Mouse (Mus musculus) forebrain, embryonic 11.5 days (tissue): Measurements from ENCODE around the gene Dgat2. TPM values are rescaled to one million over a fixed set of nuclear protein-coding genes. Genes with fewer than 3 reads are reported as not detected.
A peak's percentile ranks its signal among the peaks of the same experiment; 100 is the strongest.

Source experiments
- ATAC-seq: fragments of 200-750 bp; cut with Nextera tagmentation; replicated peaks from 2 replicates; pipeline ENCODE4 v1.8.0; 2017; ENCODE audit warnings: moderate TSS enrichment; ENCODE audit not compliant: low FRiP score
- DNase-seq: peaks from one replicate; pipeline ENCODE4 v3.0.0-alpha.2; 2017; ENCODE audit warnings: low spot score
- H3K27ac ChIP-seq: fragments of 300-500 bp; sonication (generic); 2 replicates; pipeline ENCODE4 v1.5.1; 2014; ENCODE audit warnings: low read depth, low read length
- H3K27me3 ChIP-seq: fragments of 300-500 bp; sonication (generic); 2 replicates; pipeline ENCODE4 v1.6.1; 2014; ENCODE audit warnings: mild to moderate bottlenecking, low read length, mixed read lengths; ENCODE audit not compliant: control insufficient read depth, insufficient read depth
- H3K36me3 ChIP-seq: fragments of 300-500 bp; sonication (generic); 2 replicates; pipeline ENCODE4 v1.6.1; 2014; ENCODE audit warnings: mild to moderate bottlenecking, low read length, moderate library complexity, mixed read lengths; ENCODE audit not compliant: control insufficient read depth, insufficient read depth
- H3K4me1 ChIP-seq: fragments of 300-500 bp; sonication (generic); replicated peaks from 2 replicates; pipeline ENCODE4 v1.6.1; 2014; ENCODE audit warnings: low read length, mixed read lengths; ENCODE audit not compliant: control insufficient read depth, insufficient read depth
- H3K4me2 ChIP-seq: fragments of 300-500 bp; sonication (generic); 2 replicates; pipeline ENCODE4 v1.6.1; 2014; ENCODE audit warnings: low read depth, mild to moderate bottlenecking, low read length, moderate library complexity, mixed read lengths; ENCODE audit not compliant: severe bottlenecking
- H3K4me3 ChIP-seq: fragments of 300-500 bp; sonication (generic); 2 replicates; pipeline ENCODE4 v1.5.1; 2014; ENCODE audit warnings: low read depth, low read length
- H3K9ac ChIP-seq: fragments of 300-500 bp; sonication (generic); 2 replicates; pipeline ENCODE4 v1.6.1; 2014; ENCODE audit warnings: low read length
- H3K9me3 ChIP-seq: fragments of 300-500 bp; sonication (generic); 2 replicates; pipeline ENCODE4 v1.6.1; 2016; ENCODE audit warnings: low read length, mixed read lengths; ENCODE audit not compliant: control insufficient read depth
- whole genome bisulfite sequencing: fragments of 180-500 bp; shearing (Covaris S2); extraction: QIAGEN DNeasy Blood & Tissue Kit; methylation state at CpG from one replicate; pipeline ENCODE4 v1.1.7; 2014; 5-methylcytosine and 5-hydroxymethylcytosine counted together
- polyA plus RNA-seq: library from polyadenylated mRNA; unstranded; fragments of >200 nt; fragmentation: Nextera tagmentation; extraction: Ambion mirVana; gene quantifications from 2 replicates; pipeline ENCODE4 v1.2.1, GENCODE M21; 2014

Gene Dgat2
- polyA plus RNA-seq, 1 experiment from 2014 or later = 9.2 TPM

DNA sequence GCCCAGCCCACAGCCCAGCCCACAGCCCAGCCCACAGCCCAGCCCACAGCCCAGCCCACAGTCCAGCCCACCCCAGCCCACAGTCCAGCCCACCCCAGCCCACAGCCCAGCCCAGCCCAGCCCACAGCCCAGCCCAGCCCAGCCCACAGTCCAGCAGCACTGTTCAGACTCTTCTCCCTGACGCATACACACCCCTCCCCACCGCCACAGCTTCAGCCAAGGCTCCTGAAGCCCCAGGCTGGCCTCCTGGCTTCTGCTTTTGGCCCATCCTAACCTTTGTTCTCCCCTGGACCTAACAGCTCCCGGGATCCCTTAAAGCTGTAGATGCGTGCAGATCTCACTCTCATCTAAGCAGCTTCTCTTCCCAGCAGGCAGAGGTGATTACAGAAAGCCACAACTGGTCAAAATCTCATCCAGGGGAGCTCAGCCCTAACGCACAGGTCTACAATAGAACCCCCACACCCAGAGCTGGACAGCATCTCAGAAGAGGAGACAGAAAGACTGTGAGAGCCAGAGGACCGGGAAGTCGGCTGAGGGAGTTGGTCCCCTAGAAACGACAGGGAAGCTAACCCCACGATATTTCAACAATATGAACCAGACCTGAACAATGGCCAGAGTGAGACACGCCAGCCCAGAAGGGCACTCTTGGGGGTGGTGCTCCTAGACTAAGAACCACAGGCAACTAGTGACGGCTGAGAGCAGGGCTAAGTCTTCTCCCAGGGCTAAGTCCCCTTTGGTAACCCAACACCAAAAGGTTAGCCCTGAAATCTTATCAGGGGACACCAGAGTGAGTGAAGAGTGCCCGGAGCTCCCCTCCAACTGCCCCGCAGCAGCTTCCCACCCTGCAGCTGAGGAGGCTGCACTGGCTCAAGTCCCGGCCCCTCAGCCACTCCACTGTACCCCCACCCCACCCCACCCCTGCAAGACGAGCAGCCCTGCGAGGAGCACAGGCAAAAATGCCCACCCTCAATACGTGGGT, 26.9 kb downstream of the Dgat2 start:
- DNase-seq = peak; percentile 88
- peak overlapping the region; percentile 34; the same call in 1 of the 2 replicates for H3K4me2 ChIP-seq
- peak; percentile 75 for ATAC-seq
- no peaks in the 10 kb centered on the region for H3K9me3 ChIP-seq
- H3K4me3 ChIP-seq = peak overlapping the region; percentile 1; the same call in 1 of the 2 replicates
- H3K9ac ChIP-seq = peak overlapping the region; percentile 32; the same call in 1 of the 2 replicates
- no peaks in the 10 kb centered on the region for H3K27me3 ChIP-seq
- no peaks in the 10 kb centered on the region for H3K36me3 ChIP-seq
- WGBS = 22% methylated on average over 17 of the region's 17 CpGs
- H3K4me1 ChIP-seq = peaks cover 7% of the 10 kb centered on the region; the same call in 1 of the 2 replicates
- H3K27ac ChIP-seq = peak overlapping the region; percentile 18; the same call in 1 of the 2 replicates

DNA sequence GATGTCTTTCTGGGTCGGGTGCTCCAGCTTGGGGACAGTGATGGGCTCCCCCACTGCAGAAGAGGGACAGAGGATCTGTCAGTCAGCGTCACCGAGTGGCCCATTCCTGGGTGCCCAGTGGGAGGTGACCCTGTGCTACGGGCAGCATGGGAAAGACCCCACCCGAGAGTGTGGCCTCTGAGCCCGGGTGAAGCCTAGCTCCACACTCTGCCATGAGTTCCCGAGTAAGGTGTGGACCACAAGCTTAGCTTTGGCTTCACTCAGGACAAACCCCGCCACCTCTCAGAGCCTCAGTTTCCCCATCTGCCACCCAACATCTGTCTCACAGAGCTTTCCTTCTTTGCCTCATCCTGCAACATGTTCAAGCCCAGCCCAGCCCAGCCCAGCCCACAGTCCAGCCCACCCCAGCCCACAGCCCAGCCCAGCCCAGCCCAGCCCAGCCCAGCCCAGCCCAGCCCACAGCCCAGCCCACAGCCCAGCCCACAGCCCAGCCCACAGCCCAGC, 27.8 kb downstream of the Dgat2 start:
- Histone ChIP-seq H3K4me2 (no peak overlapping the region), H3K4me3 (no peak overlapping the region), H3K9ac (no peak overlapping the region), H3K9me3 (no peaks in the 10 kb centered on the region), H3K4me1 (peaks cover 7% of the 10 kb centered on the region; the same call in 1 of the 2 replicates), H3K27me3 (no peaks in the 10 kb centered on the region), H3K27ac (no peak overlapping the region), H3K36me3 (no peaks in the 10 kb centered on the region)
- DNase-seq (peak; percentile 77), ATAC-seq (peak; percentile 74)
- WGBS = 61% methylated on average over 8 of the region's 8 CpGs

DNA sequence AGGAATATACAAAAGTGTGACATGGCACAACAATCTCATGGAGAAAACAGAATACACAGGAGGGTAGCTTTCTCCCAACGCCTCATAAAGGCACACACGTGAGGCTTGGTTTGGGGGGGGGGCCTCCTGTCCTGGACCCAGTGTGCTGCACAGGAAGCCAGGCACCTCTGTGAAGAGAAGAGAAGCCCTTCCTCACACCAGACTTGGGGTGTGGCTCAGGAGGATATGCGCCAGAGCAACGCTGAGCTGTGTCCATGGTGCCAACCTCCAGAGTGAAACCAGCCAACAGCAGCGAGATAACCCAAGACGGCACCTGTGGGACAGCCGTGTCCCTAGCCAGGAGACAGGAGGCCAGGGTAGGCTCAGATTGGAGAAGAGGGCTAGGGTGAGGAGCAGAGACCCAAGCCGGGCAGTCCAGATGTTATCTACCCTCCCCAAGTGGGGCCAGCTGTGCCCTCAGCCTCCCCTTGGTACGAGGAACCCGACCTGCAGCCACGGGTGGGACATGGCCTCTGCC, 28.8 kb downstream of the Dgat2 start:
- no peak overlapping the region for H3K4me3 ChIP-seq
- peaks cover 7% of the 10 kb centered on the region; the same call in 1 of the 2 replicates for H3K4me1 ChIP-seq
- H3K4me2 ChIP-seq = no peak overlapping the region
- no peaks in the 10 kb centered on the region for H3K9me3 ChIP-seq
- ATAC-seq (0 out of 2 replicates have a peak, but pooled peaks have one; percentile 3), DNase-seq (no peak)
- H3K9ac ChIP-seq = no peak overlapping the region
- no peaks in the 10 kb centered on the region for H3K36me3 ChIP-seq
- H3K27ac ChIP-seq = no peak overlapping the region
- H3K27me3 ChIP-seq = no peaks in the 10 kb centered on the region
- 91% methylated on average over 11 of the region's 11 CpGs for WGBS

DNA sequence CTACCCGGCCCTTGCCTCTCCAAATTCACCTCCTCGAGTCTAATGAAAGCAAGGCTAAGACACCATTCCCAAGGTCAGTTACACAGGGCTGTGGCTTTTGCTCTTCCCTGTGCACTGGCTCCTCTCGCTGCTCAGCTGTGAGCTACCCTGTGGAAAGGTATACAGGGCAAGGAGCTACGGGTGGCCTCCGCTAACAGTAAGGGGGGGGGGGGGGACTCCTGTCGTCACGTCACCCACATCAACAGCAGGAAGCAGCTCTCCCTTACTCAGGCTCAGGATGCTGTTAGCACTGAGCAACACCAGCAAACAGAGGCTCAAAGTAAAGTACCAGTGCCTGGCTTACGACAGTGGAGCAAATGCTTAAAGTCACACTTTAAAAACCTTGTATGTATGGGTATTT, 29.8 kb downstream of the Dgat2 start:
- 93% methylated on average over 8 of the region's 8 CpGs for WGBS
- no peak overlapping the region for H3K4me3 ChIP-seq
- no peaks in the 10 kb centered on the region for H3K9me3 ChIP-seq
- H3K4me1 ChIP-seq = peaks cover 7% of the 10 kb centered on the region; the same call in 1 of the 2 replicates
- no peak overlapping the region for H3K9ac ChIP-seq
- no peaks in the 10 kb centered on the region for H3K27me3 ChIP-seq
- no peak overlapping the region for H3K27ac ChIP-seq
- H3K36me3 ChIP-seq = no peaks in the 10 kb centered on the region
- H3K4me2 ChIP-seq = no peak overlapping the region
- no peak for ATAC-seq
- DNase-seq = no peak

DNA sequence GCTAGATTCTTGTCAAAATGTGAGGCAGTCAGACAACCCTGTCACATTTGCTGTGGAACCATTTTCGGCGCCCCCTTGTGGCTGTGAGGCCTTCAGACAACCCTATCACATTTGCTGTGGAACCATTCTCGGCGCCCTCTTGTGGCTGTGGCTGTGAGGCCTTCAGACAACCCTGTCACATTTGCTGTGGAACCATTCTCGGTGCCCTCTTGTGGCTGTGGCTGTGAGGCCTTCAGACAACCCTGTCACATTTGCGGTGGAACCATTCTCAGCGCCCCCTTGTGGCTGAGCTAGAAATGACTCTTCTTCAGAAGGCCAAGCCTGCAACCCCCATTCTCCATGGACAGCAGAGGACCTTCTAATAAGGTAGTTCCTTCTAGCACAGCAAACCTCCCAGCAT, 31.2 kb downstream of the Dgat2 start:
- Histone ChIP-seq H3K4me2 (no peak overlapping the region), H3K4me3 (no peak overlapping the region), H3K4me1 (peaks cover 7% of the 10 kb centered on the region; the same call in 1 of the 2 replicates), H3K9me3 (no peaks in the 10 kb centered on the region), H3K27ac (no peak overlapping the region), H3K36me3 (no peaks in the 10 kb centered on the region), H3K9ac (no peak overlapping the region), H3K27me3 (no peaks in the 10 kb centered on the region)
- 8% methylated on average over 7 of the region's 7 CpGs for WGBS
- ATAC-seq = peak; percentile 59
- DNase-seq = peak; percentile 96

DNA sequence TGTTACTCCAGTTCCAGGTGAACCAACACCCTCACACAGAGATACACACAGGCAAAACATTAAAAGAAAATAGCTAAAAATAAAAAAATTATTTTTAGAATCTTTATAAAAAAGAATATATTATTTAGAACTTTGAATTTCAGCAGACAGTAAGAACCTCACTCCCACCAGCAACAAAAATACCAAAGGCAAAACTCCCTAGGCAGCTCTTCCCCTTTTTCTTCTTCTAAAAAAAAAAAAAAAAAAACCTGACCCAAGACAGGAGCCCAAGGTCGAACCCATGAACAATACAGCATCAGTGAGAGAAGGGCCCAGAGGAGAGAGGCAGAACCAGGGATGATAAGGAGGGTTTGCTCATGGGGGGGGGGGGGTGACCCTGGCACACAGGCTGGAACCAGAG, 33.5 kb downstream of the Dgat2 start:
- Histone ChIP-seq H3K9me3 (no peaks in the 10 kb centered on the region), H3K4me2 (no peak overlapping the region), H3K9ac (no peak overlapping the region), H3K27me3 (no peaks in the 10 kb centered on the region), H3K4me1 (no peaks in the 10 kb centered on the region), H3K4me3 (no peak overlapping the region), H3K27ac (no peak overlapping the region), H3K36me3 (no peaks in the 10 kb centered on the region)
- 67% methylated on average over 1 of the region's 1 CpGs for WGBS
- no peak for ATAC-seq
- no peak for DNase-seq

DNA sequence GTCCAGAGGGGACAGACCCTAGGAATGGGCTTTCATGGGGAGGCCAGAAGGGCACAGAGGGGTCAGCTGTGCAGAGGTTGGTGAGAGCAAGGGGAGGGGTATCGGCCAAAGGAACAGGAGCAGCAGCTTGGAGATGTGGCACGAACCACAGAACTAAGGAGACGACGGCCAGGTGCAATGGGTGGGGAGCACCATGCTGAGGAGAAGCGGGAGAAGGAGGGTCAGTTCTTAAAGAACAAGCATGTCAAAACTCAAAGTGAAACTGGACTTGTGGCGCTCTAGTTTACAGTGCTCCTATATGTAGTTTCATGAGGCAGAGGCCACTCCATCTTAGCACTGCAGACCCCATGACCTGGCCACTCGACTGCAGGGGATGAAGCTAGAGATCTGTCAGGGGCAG, 35.0 kb downstream of the Dgat2 start:
- no peak overlapping the region for H3K9ac ChIP-seq
- no peaks in the 10 kb centered on the region for H3K4me1 ChIP-seq
- no peak overlapping the region for H3K4me2 ChIP-seq
- no peak overlapping the region for H3K4me3 ChIP-seq
- H3K36me3 ChIP-seq = no peaks in the 10 kb centered on the region
- H3K27me3 ChIP-seq = no peaks in the 10 kb centered on the region
- ATAC-seq = no peak
- 91% methylated on average over 7 of the region's 7 CpGs for WGBS
- H3K9me3 ChIP-seq = no peaks in the 10 kb centered on the region
- no peak overlapping the region for H3K27ac ChIP-seq
- DNase-seq = no peak

DNA sequence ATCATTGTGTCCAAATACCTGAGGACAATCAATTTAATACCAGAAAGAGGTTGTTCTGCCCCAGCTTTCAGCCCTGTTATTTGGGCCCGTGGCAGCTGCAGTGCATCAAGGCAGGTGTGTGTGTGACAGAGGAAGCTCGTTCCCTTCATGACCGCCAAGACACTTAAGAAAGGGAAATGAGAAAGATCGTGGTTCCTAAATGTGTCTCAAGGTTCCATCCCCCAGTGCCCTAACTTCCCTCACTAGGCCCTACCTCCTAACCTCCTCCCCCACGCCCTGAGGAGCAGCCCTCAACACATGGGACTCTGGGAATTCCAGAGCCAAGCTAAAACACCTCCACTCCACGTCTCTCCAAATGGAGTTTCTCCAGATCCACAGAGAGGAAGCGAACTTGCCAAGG, 35.6 kb downstream of the Dgat2 start:
- ATAC-seq (no peak), DNase-seq (no peak)
- H3K9ac ChIP-seq = no peak overlapping the region
- H3K9me3 ChIP-seq = no peaks in the 10 kb centered on the region
- H3K36me3 ChIP-seq = no peaks in the 10 kb centered on the region
- no peaks in the 10 kb centered on the region for H3K27me3 ChIP-seq
- 80% methylated on average over 7 of the region's 7 CpGs for WGBS
- no peak overlapping the region for H3K4me3 ChIP-seq
- no peak overlapping the region for H3K4me2 ChIP-seq
- no peak overlapping the region for H3K27ac ChIP-seq
- H3K4me1 ChIP-seq = no peaks in the 10 kb centered on the region
